Mouse (Mus musculus) cortical plate, adult 2 months (tissue): ENCODE data around the gene Klhl6.

Source experiments
- CTCF ChIP-seq: fragments of 200-500 bp; IDR thresholded peaks from 2 replicates; pipeline ENCODE4 v1.5.1; 2011; ENCODE audit warnings: mild to moderate bottlenecking, control low read depth, low read length; ENCODE audit not compliant: insufficient read depth; ENCODE audit errors: extremely low read depth
- POLR2A ChIP-seq: fragments of 200-500 bp; IDR thresholded peaks from 2 replicates; pipeline ENCODE4 v1.6.1; 2011; ENCODE audit warnings: mild to moderate bottlenecking, low read length, control low read depth; ENCODE audit not compliant: insufficient read depth; ENCODE audit errors: extremely low read depth

GRCm38 (mm10) chr16:19981684-19982083 is 1.2 kb downstream of the Klhl6 start:
- no peak for TF ChIP-seq POLR2A
- TF ChIP-seq CTCF: no peak
